Mouse (Mus musculus) right cerebral cortex, postnatal 36 days (tissue): ENCODE measurements around the gene Cdkl2.

Source experiments
- DNase-seq, 2 experiments: peaks; one replicate each; pipeline ENCODE4 v3.0.0; 2022; ENCODE audit warnings: low spot score in 2 of 2, mixed read lengths in 1 of 2

Cdkl2 gene

DNA sequence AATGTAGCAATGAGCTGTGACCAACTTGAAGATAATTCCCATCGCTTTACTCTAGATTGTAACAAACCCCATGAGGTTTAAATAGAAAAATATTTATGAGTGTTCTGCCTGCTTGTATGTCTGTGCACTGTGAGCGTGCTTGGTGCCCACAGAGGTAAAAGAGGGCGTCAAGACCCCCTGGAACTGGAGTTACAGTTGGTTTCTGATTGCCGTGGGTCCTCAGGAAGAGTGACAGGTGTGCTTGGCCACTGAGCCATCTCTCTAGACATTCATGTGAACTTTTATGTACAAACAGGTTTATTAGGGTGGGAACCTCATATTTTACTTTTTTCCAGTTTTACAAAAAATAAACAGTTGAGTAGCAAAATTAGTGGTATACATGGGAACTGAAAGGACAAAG, at the start of gene Cdkl2:
TSS of gene Cdkl2 (minus strand) at position 101 of the 400 bp plus-strand sequence.
- no peak for DNase-seq

DNA sequence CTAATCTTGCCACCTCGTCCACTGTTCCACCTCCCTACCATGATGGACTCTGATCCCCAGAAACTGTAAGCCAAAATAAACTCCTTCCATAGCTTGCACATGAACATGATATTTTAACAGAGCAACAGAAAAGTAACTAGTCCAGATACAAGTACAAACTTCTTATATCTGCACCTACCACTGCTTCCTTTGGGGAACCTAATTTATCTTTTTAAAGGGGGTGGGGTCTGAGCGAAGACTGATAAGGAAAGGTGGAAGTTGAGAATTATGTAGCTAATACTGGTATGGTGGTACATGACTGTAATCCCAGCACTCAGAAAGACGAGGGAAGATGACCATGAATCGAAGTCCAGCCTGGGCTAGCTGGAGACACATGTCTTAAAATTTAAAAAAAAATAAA, 43.8 kb upstream of the Cdkl2 start:
- no peak for DNase-seq

DNA sequence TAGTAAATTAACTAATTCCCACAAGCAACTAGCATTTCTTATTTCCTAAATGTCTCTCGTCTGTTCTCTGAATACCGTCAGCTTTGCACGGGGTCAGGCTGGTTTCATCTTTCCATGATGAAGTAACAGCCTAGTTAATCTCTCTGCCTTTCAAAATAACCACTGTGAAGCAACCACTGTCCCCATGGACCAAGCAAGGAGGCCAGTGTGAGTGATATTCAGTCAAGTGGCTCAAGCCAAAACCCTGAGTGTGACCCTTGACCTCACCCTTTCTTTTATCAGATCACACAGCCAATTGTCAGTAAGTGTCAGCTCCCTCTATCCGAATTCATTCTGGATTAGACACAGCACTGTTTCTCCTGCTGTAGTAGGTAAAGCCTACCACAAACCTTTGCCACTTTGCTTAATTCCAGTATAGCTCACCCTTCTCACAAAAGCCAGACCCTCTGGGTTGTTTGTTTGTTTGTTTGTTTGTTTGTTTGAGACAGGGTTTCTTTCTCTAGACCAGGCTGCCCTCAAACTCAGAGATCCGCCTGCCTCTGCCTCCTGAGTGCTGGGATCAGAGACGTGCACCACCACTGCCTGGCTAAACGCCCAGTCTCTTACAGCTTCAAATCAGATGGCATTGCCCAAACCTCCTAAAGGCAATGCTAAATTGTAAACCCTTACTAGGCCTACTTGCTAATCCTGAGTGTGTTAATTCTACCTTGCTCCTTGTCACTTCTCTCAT, 42.3 kb upstream of the Cdkl2 start:
- DNase-seq, result no peak

DNA sequence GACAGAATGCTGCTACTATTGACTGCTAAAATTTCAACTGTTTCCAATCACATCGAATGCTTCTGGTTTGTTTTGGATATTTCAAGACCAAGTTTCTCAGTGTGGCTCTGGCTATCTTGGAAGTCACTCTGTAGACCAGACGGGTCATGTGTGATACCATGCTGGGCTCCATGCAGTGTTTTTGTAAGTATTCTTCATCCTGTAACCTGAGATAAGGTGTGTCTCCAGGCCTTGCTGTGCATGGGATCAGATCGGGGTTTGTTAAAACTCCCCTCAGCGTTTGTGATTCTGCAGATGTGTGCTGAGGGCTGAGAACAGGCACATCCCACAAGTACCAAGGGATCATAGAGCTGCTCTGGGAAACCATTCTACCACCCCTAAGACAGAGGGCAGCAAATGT, 41.6 kb upstream of the Cdkl2 start:
- no peak for DNase-seq

DNA sequence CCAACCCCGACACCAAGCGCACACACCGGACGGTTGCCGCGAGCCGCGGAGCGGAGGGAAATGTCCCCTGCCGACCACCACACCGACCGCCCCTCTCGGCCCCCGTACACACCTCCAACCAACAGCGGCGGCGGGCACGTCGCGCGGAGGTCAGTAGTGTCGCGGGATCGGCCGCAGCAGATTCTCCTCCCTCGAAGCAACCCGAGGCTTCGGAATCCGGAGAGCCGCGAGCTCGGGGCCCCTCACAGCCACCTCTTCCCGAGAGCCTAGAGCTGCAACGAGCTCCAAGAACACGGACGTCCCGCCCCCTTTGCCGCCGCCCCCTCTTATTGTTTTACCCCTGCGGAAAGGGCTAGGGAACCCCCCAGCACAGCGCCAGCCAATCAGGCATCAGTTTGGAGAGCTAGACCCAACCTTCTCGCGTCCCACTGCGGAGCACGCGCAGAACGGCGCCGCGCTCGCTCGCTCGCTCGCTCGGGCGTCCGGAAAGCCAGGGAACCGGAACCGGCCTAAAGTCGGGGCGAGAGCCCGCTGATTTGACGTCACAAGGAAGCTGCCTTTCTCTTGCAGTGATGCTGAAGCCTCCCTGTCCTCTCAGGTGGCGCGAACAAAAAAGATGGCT, 39.8 kb upstream of the Cdkl2 start, which contains the start of gene G3bp2:
TSS of gene G3bp2 (minus strand) at position 303 of the 622 bp plus-strand sequence.
- peak; percentile 95 for DNase-seq

DNA sequence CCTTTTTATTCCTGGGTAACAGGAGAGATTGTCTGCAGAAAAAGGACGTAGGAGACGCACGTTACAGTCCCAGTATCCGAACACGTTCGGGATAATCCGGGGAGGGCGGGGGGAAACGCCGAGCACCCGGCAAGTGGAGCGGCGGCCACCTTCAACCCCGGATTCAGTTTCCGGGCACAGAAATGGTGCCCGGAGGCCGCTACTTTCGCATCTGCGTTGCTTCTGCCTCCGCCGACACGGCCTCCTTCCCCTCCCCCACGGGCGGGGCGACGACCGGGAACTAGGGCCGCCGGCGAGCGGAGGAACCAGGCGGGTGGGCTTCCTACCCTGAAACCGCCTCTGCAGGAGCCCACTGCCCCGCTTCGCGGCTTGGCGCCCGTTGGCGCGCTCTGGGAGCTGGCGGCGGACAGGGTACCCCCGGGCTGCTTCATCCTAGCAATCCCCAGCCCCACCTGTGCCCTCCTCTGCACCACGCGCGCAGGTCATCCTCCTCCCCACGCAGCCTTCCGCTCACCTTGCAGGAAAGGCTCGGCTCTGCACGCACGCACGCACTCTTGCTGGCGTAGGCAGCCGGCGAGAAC, 39.2 kb upstream of the Cdkl2 start:
- peak; percentile 28 to 32 for DNase-seq

DNA sequence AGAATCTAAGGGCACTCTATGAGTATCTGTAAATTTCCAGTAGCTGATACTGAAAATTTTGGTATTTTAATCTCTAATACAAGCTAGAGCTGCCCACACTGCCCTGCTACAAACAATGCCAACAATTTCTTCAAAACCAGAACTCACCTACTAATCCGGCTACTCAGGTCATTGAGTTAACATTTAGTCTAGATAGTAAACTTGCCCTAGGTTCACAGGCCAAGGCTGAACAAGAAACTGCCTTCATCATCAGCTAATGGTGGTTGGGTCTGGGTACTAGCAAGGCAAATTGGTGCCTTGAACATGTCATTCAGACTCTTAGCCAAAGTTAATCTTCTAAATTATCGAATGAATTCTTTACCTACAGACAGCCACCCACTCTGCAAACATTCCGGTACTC, 37.6 kb upstream of the Cdkl2 start:
- DNase-seq, result no peak

DNA sequence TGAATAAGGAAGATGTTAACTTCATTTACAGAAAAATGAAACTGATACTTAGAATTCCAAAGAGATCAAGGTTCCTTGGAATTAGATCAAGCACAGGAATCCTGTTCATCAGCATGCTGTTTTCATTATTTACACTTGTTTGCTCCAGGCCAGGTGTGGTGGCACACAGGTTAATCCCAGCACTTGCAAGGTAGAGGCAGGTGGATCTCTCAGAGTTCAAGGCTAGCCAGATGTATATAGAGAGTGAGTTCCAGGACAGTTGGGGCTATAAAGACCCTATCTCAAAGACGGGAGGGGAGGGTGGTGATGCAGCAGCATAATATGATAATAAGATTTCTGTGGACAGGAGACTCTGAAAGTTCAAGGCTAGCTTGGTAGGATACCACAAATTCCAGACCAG, 36.7 kb upstream of the Cdkl2 start:
- no peak for DNase-seq

DNA sequence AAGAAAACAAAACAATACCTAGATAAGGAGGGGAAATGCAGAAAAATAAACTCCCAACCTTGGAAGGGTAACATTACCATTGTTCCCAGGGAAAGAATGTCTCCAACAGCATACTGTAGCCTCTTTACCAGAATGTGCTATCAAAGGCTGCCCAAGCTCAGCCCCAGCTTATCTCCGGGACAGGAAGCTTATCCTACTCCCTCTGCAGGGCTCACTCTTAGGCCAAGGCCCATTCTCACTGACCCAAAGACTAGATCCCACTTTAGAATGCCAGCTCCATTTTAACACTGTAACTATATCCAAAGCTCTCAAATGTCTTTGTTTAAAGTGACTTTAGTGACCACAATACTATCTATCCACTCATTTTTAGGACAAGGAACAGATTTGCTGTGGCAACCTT, 35.6 kb upstream of the Cdkl2 start:
- no peak for DNase-seq

DNA sequence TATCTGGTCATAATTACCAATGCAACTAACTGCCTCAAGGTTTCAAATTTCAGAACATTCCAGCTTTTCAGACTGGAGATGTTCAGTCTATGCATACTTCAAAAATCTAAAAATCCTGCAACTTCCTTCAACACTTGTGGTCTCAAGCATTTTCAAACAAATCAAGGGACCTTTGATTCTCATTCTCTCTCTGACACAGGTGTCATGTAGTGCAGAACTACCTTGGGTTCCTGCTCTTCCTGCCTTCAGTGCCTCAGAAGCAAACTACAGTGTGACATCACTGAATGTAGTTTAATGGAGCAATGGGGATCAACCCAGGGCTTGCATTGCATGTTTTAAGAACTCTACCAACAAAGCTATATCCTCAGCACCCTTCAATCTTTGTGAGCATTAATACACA, 35.1 kb upstream of the Cdkl2 start:
- no peak for DNase-seq

DNA sequence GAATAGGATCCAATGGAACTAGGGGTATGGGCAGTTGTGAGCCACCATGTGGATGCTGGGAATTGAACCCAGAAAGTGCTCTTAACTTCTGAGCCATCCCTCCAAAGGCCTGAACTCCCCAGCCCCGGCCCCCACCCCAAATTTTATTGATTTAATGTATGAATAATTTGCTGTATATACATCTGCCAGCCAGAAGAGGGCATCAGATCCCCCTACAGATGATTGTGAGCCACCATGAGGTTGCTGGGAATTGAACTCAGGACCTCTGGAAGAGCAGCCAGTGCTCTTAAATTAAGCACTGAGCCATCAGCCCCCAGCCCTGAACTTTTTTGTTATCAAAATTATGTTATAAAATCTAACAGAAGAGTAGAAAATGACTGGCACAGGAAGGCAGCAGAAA, 32.6 kb upstream of the Cdkl2 start:
- no peak for DNase-seq

DNA sequence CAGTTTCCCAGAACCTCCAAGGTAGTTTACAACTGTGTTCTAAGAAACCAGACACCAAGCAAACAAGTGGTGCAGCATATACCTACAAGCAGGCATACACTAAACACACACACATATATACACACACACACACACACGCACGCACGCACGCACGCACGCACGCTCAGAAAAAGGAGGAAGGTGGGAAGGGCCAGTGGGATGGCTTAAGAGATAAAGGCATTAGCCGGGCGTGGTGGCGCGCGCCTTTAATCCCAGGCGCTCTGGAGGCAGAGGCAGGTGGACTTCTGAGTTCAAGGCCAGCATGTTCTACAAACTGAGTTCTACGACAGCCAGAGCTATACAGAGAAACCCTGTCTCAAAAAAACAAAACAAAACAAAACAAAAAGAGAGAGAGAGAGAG, 30.4 kb upstream of the Cdkl2 start:
- DNase-seq, result no peak

DNA sequence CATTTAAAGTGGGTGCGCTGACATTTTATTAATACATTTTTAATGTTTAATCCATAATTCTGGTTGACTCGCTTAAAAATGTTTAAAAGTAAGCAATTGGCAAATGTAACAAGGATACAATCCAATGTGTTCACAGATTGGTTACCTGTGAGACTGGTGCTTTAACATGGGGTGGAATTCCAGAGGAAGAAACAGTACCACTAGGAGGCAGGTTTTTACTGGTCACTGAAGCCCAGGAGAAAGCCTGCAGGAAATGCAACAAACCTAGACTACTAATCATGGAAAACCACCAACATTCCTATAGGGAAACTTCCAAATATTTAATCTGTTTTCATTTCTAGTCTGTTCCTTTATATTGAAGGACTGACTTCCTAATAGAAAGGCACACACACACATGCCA, 19.5 kb upstream of the Cdkl2 start:
- DNase-seq, result no peak

DNA sequence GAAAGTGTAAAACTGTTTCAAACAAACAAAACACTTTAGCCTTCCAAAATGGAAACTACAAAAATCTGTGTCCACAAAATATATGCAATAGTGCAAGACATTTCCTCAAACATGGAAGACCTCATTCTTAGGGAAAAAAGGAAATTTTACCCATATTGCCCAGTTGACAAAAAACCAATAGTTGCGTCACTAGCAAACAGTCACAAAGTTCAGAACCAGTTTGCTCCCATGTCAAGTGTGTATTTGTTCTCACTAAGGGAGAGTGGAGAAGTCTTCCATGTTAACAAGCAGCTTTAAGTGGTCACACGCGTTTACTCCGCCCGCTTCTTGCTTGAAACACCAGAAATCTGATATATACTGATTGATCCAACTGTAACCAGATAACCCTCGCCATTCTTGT, 9.2 kb upstream of the Cdkl2 start:
- DNase-seq, result no peak

DNA sequence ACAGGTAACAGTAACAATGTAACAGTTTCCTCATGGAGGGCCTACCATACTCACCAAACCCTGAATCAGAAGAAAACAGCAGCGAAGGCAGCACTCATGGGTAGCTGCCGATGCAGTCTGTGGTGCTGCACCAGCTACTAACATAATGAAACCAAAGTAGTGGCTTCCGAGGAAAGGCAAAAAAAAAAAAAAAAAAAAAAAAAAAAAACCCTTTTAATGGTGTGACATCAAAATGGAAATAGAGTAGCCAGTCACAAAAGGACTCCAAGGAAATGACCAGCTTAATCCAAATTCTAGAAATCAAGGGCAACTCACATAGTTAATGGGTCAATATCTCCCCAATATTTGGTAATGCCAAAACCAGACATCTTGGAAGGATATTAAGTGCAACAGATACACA, 6.7 kb upstream of the Cdkl2 start:
- DNase-seq, result no peak

DNA sequence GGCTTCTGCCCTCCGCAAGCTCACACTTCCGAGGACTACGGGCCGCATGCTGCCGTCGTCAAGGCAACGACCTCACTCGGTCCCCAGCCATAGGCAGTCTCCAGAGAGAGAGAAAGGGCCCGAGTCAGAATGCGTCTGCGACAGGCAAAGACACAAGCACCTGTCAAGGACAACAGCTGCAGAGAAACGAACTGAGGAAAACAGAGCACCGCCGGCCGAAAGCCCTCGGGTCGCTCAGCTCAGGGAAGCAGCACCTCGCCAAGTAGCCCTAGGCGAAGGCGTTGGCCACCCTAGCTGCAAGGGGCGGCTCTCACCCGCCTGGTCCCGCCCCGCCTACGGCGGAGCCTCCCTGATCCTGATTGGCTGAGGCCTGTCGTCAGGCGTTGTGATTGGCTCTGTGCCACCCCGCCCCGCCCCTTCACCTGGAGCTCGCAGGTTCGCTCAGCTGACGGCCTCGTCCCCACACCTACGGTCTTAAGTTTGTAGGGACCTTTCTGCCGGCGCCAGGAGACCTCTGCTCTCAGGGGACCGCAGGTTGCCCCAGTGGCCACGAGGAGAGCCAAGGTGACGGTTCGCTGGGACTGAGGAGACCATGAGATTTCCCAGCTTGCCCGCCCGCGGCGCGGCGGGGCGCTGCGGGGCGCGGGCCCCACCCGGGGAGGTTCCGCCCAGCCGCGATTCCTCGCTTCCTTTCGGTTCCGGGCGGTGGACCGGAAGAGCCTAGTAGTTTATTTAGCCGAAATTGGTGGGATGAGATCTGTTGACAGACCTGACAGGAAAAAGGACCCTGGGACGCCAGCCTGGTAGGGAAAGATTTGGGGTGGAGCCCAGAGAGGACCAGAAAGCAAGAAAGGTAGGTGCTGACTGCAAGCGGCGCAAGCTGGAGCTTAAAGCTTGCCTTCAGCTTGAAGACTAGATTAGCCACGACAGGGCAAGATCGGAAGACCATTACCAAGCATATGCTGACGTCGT, 1.0 kb downstream of the Cdkl2 start:
- DNase-seq, result peak; percentile 95

DNA sequence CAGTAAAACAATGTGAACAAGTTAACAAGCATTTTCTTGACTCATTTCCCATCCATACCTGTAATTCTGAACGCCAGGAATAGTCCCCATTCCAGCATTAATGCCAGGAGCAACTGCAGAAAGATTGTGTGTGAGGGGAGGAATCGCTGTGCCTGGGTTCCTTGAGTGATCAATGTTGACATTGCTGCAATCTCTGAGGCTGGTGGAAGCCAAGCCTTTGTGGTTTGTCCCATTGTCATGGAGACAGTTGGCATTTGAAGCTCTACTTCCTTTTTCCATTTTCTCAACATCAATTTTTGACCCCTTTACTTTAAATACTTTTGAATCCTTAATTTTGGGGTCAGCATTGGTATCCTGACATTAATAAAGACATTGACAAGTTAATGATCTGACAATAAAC, 23.7 kb downstream of the Cdkl2 start:
- no peak for DNase-seq

DNA sequence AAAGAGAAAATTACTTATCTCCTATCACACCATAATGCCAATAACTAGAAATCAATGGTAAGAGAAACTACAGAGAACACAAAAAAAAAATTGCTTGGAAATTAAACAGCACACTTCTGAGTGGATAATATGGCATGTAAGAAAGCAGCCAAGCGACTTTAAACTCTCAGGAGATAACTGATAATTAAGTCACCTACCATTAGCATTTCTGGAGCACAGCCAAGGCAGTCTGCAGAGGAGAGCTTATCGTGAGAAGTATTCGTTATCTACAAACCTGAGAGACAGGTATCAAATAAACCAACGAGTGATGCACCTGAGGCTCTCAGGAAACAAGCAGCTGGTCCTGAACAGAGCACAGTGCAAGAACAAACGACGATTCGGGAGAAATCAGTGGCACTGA, 31.9 kb downstream of the Cdkl2 start:
- no peak for DNase-seq

DNA sequence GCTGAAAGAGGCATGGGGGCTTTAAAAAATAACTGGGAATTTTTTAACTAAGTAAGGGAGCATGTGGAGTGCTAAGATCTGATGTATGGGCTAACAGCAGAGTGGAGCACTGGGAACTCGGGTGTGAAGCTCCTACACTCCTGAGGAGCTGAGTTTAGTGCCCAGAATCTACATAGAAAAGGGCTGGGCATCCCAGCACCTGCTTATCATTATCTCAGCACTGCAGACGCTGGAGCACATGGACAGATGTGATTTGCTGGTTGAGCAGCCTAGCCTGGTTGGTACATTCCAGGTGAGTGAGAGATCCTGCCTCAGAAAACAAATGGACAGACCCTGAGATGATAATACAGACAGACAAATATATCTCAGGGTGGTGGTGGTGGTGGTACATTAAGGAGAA, 33.9 kb downstream of the Cdkl2 start:
- no peak for DNase-seq

DNA sequence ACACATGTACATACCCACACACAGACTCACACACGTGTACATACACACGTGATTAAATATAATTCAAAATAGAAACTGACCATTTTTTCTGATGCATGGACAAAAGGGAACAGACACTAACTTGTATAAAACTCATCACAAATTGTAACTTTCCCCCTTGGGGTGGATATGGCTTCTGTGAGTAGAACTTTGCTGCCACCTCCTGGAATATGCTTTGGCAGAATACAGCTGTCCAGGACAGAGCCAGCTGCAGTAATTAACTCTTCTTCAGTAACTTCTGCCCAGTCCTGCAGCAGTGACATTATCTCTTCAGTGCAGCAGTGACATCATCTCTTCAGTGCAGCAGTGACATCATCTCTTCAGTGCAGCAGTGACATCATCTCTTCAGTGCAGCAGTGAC, 40.7 kb downstream of the Cdkl2 start:
- DNase-seq, result no peak

DNA sequence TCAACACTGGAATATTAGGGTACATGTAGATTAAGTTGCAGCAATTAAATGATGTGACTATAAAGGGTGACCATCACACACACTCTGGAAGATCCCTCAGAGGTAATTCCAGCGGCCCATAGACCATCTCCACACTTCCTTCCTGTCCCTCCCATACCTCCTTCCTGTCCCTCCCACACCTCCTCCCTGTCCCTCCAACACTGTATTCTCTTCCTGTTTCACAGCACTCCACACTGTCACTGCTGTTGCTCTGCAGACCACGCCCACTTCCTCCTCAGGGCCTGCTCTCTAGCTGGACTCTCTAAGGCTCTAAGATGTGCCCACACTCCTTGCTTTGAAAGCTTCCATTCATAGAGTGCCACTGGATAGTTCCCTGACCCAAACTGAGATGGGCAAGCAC, 42.9 kb downstream of the Cdkl2 start:
- no peak for DNase-seq

DNA sequence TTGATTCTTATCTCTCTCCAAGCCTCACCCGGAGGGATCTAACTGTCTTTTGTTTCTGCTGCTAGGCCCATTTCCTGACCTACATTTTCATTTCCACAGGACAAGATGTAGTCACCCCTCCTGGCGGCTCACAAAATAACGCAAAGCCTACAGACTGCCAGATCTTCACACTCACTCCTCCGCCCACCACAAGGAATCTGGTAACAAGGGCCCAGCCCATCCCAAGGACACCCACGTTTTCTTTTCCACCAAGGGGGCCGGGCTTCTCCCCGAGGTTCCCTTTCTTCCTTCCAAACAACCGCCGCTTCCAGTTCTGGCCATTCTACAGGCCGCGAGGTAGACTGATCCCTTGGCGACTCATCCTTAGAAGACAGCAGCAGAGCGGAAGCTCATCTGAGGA, 49.1 kb downstream of the Cdkl2 start:
- DNase-seq, result peak; percentile 34 to 63
